Mouse (Mus musculus) testis, postnatal 14 days (tissue): ENCODE data around the gene Slc9a7.

Experiments
- DNase-seq: peaks from one replicate; pipeline ENCODE4 v3.0.0; 2021; ENCODE audit warnings: low spot score

Gene Slc9a7

DNA sequence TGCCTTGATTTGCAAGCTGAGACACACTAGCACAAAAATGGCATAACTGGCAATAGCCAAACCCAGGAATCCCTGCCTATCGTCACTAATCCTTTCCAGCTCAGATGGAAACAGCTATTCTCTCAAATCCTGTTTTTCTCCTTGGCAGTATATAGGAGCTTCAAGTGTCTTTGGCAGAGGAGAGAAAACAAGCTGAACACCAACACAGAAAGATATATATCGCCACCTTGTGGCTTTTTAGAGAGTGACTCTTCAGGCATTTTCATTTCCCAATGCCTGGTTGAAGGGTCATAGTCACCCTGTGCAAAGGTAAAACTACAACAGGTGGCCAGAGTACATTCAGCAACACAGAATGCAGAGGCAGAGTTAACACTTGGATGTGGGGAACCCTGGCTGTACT is 134.1 kb downstream of the Slc9a7 start:
- DNase-seq, result no peak

DNA sequence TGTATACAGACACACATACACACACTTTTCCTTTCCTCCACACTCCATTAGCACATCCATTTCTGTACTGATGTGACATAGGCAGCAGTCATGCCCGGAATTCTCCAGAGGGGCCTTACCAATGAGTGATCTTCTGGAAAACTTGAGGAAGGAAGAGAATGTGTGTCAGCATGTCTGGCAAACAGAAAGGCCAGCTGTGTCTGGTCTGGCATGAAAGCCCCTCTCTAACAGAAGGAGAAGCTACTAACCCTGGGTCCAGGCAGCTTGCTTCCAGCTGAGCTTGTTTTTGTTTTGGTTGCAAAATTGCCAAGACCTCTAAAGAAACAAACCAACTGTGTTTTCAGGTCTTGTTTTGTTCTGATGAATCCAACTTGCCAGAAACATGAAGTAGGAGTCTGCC is 162.1 kb downstream of the Slc9a7 start:
- DNase-seq, result no peak

DNA sequence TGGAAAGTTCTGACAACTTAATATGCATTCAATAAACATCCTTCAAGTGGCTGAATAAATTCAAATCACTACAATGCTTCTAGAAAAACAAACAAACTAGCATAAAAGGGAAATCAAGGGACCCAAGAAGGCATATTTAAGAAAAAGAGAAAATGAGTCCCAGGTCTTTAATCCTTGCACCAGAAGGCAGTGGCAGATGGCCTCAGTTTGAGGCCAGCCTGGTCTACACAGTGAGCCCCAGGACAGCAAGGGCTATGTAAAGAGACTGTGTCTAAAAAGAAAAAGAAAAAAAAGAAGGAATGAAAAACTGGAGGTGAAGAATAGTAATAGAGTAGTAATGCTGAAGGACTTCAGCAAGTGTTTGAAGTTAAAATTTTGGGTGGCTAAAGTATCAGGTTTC is 162.7 kb downstream of the Slc9a7 start:
- no peak for DNase-seq

DNA sequence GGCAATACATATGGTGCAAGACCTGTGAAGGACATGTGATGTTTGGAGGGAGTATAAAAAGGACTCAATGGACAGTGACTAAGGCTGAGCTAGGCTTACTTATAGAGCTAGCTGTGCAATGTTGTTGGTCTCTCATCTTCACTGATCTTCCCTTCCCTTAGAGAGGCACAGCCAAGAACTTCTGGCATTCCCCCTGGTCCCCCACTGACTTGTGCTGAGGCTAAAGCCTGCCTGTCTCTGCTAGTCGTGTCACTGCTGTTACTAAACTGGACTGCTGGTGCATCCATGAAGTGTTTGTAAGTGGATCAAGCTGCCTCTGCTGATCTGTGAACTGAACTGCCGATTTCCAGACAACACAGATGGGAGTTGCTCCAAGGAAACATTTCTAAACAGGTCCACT is 166.1 kb downstream of the Slc9a7 start:
- DNase-seq, result no peak

DNA sequence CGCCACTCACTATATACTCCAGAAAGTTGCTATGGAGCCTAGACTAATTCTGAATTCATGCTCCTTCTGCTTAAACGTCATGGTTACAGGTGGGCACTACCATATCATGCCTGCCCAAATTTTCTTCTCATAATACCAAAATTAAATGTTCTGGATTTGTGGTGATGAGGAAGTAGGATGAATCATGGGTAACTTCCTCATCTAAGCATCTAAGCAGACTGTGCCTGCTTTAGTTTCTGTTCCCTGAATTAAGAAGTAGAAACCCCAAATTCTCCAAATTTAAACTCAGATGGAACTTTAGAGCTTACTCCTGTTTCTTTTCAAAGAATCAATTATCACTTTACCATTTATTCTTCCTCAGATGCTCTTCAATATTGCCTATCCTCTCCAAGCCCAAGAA is 173.9 kb downstream of the Slc9a7 start:
- DNase-seq, result no peak

DNA sequence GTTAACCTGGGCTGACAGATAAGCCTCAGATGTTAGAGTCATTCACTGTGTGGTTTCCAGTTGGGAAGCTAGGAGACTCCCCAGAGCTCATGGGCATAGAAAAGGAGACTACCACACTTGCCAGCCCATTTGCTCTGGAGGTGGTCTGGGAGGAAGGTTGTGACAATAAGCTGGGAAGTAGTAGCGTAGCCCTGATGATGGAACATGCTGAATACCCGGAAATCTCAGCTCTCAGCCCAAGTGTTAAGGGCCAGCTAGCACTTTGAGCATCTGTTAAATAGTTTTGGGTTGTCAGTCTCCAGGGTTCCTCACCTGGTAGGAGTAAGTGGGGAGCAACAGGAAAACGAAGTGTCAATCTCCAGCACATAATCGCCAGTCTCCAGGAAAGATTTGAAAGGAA is 221.4 kb downstream of the Slc9a7 start:
- DNase-seq, result no peak

DNA sequence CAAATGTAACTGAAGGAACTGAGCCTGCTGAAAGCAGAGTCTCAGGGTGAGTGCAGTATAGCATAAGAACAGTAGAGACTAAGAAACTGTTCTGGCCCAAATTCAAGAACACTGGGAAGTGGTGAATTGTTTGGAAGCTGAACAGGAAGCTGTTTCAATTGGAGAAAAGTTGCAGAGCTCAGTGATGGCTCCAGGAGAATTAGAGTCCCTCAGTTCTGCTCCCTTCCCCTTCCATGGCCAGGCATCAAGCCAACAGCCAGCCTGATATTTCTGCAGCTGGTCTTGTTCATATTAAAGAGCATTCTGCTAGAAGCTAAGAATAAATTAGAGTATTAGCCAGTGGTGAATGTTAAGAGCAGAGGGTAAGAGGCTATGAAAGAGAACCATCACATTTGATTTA is 225.0 kb downstream of the Slc9a7 start:
- DNase-seq, result no peak

DNA sequence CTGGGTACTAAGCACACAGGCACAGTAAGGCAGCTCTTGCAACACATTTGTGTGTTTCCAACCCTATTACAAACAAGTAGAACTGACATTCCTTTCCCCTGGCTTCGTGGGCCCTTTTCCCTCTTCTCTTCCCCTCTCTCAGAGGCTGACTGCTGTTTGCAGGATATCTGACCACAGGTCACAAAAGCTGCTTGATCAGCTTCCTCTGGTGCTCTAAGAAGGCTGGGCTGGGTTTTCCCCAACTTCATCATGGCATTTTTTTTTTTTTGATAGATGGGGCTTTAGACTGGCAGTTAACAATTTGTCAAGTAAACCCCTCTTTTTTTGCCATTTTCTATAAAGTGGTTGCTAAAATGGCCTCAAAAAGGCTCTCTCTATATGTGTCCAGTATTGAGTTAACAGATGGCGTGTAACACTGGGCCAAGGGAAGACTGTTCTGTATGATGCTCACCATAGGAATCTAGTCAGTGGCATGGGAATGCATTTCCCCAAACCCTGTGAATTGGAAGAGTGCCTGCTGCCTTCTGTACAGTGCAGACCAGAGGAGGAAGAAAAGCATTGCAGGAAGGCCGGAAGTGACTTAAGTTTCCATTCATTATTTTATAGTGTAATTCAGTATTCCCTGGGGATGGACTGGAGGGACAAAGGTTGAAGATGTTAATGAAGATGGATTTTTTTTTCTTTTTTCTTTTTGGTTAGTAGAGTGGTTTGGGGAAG is 229.7 kb downstream of the Slc9a7 start:
- no peak for DNase-seq

DNA sequence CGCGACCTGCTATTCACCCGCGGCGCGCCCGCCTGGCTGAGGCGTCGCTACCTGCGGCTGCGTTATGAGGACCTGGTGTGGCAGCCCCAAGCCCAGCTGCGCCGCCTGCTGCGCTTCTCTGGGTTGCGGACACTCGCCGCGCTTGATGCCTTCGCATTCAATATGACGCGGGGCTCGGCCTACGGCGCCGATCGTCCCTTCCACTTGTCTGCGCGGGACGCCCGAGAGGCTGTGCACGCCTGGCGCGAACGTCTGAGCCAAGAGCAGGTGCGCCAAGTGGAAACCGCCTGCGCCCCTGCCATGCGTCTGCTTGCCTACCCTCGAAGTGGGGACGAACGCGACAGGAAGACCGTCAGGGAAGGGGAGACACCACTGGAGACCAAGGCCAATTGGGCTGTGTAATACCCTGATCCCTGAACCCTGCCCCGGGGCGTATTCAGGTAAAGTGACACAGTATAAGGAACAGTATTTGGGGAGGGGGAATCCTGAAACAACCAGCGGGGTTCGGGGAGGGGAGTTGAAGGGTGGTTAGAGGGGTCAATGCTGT is 230.8 kb downstream of the Slc9a7 start:
- DNase-seq, result peak; percentile 3

DNA sequence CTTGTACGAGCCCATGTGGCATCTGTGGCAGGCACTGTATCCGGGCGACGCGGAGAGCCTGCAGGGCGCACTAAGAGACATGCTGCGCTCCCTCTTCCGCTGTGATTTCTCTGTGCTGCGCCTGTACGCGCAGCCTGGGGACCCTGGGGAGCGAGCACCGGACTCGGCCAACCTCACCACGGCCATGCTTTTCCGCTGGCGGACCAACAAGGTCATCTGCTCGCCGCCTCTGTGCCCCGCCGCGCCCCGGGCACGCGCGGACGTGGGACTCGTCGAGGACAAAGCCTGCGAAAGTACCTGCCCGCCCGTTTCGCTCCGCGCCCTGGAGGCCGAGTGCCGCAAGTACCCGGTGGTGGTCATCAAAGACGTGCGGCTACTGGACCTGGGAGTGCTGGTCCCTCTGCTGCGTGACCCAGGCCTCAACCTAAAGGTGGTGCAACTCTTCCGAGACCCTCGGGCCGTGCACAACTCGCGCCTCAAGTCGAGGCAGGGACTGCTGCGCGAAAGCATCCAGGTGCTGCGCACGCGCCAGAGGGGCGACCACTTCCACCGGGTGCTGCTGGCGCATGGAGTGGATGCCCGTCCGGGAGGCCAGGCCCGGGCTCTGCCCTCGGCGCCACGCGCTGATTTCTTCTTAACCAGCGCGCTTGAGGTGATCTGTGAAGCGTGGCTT is 231.4 kb downstream of the Slc9a7 start:
- no peak for DNase-seq

DNA sequence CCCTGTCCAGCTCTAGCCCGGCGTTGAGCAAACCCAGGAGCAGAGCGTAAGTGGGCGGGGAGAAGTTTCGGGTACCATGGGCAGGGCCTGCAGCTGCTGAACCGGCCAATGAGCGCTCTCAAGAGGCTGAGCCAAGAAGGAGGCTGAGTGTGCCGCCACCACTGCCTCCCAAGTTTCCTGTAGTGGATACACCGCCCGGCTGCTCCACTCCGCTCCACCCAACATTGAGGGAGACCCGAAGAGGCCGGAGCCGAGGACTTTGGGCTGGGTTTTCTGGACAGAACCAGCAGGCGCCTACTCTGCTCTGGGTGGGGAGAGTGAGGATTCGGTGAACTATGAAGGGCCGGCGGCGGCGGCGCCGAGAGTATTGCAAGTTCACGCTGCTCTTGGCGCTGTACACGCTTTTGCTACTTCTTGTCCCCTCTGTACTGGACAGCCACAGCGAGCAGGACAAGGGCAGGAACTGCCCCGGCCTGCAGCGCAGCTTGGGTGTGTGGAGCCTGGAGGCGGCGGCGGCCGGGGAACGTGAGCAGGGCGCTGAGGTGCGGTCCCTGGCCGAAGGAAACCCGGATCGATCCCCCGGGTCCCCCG is 232.1 kb downstream of the Slc9a7 start, which contains the start of gene Chst7:
Chst7 (plus strand) TSS at position 180 of the 591 bp plus-strand sequence.
- peak; percentile 26 for DNase-seq
